Comparison of ENCODE assay signal across 12 mouse cellular contexts in the genomic region with DNA sequence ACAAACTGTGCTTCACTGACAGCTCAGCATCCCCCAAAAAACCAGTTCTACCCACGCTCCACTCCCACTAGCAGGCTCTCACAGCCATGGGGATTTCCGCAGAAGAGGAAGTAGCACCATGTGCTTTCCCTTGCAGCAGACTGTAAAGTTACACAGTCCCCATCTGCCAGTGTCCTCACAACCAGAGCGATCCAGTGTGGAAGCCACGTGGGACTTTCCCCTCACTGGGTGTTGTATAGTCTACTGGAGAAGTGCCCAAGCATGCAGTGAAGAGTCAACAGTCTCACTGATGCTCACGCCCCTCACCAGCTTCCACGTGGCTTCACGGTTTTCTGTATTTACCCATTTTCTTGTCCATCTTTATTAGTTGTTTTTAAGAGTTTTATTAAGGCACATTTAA. TPM values are rescaled to one million over a fixed set of nuclear protein-coding genes. Genes with fewer than 3 reads are reported as not detected.
DNase-seq lines count a peak whose midpoint lies in the region; ATAC-seq and TF ChIP-seq lines count a peak whose summit lies in the region.
"Had no signal": no experiment of that assay in that cellular context is flagged by ENCODE, and none has a peak within 500 bp of the region (broad histone marks: within the 10 kb centered on the region; RNA-seq: fewer than 3 reads in every experiment).

No protein-coding gene starts in this region.

- H3K4me1 ChIP-seq in lung, postnatal 0 days (ENCODE audit: insufficient read depth, low read depth, low read length), result no peaks in the 10 kb centered on the region
- H3K4me1 ChIP-seq: kidney, embryonic 15.5 days had no signal

- H3K36me3 ChIP-seq in lung, postnatal 0 days (ENCODE audit: insufficient read depth, low read length), result peaks cover 37% of the 10 kb centered on the region

- no peak overlapping the region for H3K27ac ChIP-seq in lung, postnatal 0 days (ENCODE audit: low read length)
- H3K27ac ChIP-seq: kidney, embryonic 15.5 days had no signal

- H3K9ac ChIP-seq in lung, postnatal 0 days (replicated peaks; ENCODE audit: low read depth), result no peak overlapping the region
- H3K9ac ChIP-seq: kidney, embryonic 15.5 days had no signal

- TF ChIP-seq EP300 in lung, postnatal 0 days (IDR thresholded peaks at IDR 0.05), result no peak

- H3K4me2 ChIP-seq in lung, postnatal 0 days (replicated peaks; ENCODE audit: low read depth, low read length), result no peak overlapping the region
- H3K4me2 ChIP-seq: kidney, embryonic 15.5 days had no signal

- ATAC-seq in lung, postnatal 0 days, result no peak
- ATAC-seq: Patski had no signal

- TF ChIP-seq CTCF in lung, postnatal 0 days (IDR thresholded peaks at IDR 0.05), result no peak

- no peak overlapping the region for H3K4me3 ChIP-seq in lung, postnatal 0 days (ENCODE audit: low read depth, low read length)
- H3K4me3 ChIP-seq: kidney, embryonic 15.5 days had no signal

- no peaks in the 10 kb centered on the region for H3K9me3 ChIP-seq in lung, postnatal 0 days (ENCODE audit: low read length)
- H3K9me3 ChIP-seq: kidney, embryonic 15.5 days had no signal

- no peaks in the 10 kb centered on the region for H3K27me3 ChIP-seq in lung, postnatal 0 days (replicated peaks; ENCODE audit: insufficient read depth, low read length)
- H3K27me3 ChIP-seq: kidney, embryonic 15.5 days; Patski had no signal

- DNase-seq in lung, adult 18-20 months, result peak; percentile 50 to 55
- no peak for DNase-seq in lung, postnatal 0 days (ENCODE audit: low spot score)
- DNase-seq in frontal cortex, postnatal 36 days (ENCODE audit: low spot score in 2 of 2), result peak; percentile 47 to 57
- peak; percentile 7 for DNase-seq in lung, postnatal 14 days
- peak; percentile 86 to 89 for DNase-seq in spleen, postnatal 36 days (ENCODE audit: low spot score in 2 of 2)
- DNase-seq in urinary bladder, adult 2 months (ENCODE audit: low spot score), result no peak
- DNase-seq in neural tube, embryonic 10.5 days (ENCODE audit: extremely low spot score, low spot score), result no peak
- no peak for DNase-seq in embryo, embryonic 10 days (ENCODE audit: low spot score)
- DNase-seq: cerebellum, postnatal 36 days; gastrocnemius, postnatal 14 days had no signal

- WGBS in lung, postnatal 0 days, result 79% methylated on average over 7 of the region's 7 CpGs

RNA-seq across cellular contexts. Expression of gene Iah1, which starts 19.7 kb away (rescaled TPM):
- 111 and 112 TPM in 2 replicates for polyA plus RNA-seq in lung, postnatal 0 days (2015; fragmentation: Nextera tagmentation; extraction: Ambion mirVana)
- polyA plus RNA-seq in urinary bladder, adult 2 months (2012; rRNA removed), result 106 and 150 TPM in 2 replicates

RNA-seq across cellular contexts. Expression of gene Adam17, which starts 37.6 kb away (rescaled TPM):
- 34.4 and 38.7 TPM in 2 replicates for polyA plus RNA-seq in lung, postnatal 0 days (2015; fragmentation: Nextera tagmentation; extraction: Ambion mirVana)
- polyA plus RNA-seq in urinary bladder, adult 2 months (2012; rRNA removed), result 26.5 and 28.8 TPM in 2 replicates

RNA-seq across cellular contexts. Expression of gene Itgb1bp1, which starts 49.8 kb away (rescaled TPM):
- 65.5 and 67.6 TPM in 2 replicates for polyA plus RNA-seq in lung, postnatal 0 days (2015; fragmentation: Nextera tagmentation; extraction: Ambion mirVana)
- polyA plus RNA-seq in urinary bladder, adult 2 months (2012; rRNA removed), result 34.5 and 34.6 TPM in 2 replicates

RNA-seq across cellular contexts. Expression of gene Cpsf3, which starts 50.7 kb away (rescaled TPM):
- polyA plus RNA-seq in lung, postnatal 0 days (2015; fragmentation: Nextera tagmentation; extraction: Ambion mirVana), result 65.4 and 69.7 TPM in 2 replicates
- 46.1 and 52.6 TPM in 2 replicates for polyA plus RNA-seq in urinary bladder, adult 2 months (2012; rRNA removed)

Comparison
In these comparisons a context has a peak if more than half of its experiments do, and no peak if none do; other contexts are left out.
1. DNase-seq: peak in lung, adult 18-20 months (2 of 2), frontal cortex, postnatal 36 days (2 of 2), lung, postnatal 14 days (single experiment) and spleen, postnatal 36 days (2 of 2); none in lung, postnatal 0 days (single experiment), urinary bladder, adult 2 months (single experiment), neural tube, embryonic 10.5 days (single experiment) and embryo, embryonic 10 days (single experiment).